Mouse (Mus musculus) liver, embryonic 12.5 days (tissue): Measurements from ENCODE around the gene Gabra3. TPM values are rescaled to one million over a fixed set of nuclear protein-coding genes. Genes with fewer than 3 reads are reported as not detected.

Source experiments
- ATAC-seq: fragments of 200-750 bp; cut with Nextera tagmentation; 2 replicates; pipeline ENCODE4 v1.8.0; 2017; ENCODE audit warnings: moderate number of reproducible peaks, mild to moderate bottlenecking, moderate library complexity
- H3K27ac ChIP-seq: fragments of 300-500 bp; sonication (generic); 2 replicates; pipeline ENCODE4 v1.5.1; 2016; ENCODE audit warnings: mild to moderate bottlenecking
- H3K27me3 ChIP-seq: fragments of 300-500 bp; sonication (generic); replicated peaks from 2 replicates; pipeline ENCODE4 v1.6.1; 2016; ENCODE audit warnings: mild to moderate bottlenecking, moderate library complexity
- H3K36me3 ChIP-seq: fragments of 300-500 bp; sonication (generic); 2 replicates; pipeline ENCODE4 v1.6.1; 2016; ENCODE audit warnings: mild to moderate bottlenecking, moderate library complexity
- H3K4me1 ChIP-seq: fragments of 300-500 bp; sonication (generic); 2 replicates; pipeline ENCODE4 v1.6.1; 2016
- H3K4me2 ChIP-seq: fragments of 300-500 bp; sonication (generic); 2 replicates; pipeline ENCODE4 v1.6.1; 2016; ENCODE audit warnings: mild to moderate bottlenecking, moderate library complexity
- H3K4me3 ChIP-seq: fragments of 300-500 bp; sonication (generic); 2 replicates; pipeline ENCODE4 v1.5.1; 2016; ENCODE audit warnings: mild to moderate bottlenecking, moderate library complexity
- H3K9ac ChIP-seq: fragments of 300-500 bp; sonication (generic); 2 replicates; pipeline ENCODE4 v1.6.1; 2016; ENCODE audit warnings: mild to moderate bottlenecking, moderate library complexity
- H3K9me3 ChIP-seq: fragments of 300-500 bp; sonication (generic); replicated peaks from 2 replicates; pipeline ENCODE4 v1.6.1; 2016; ENCODE audit warnings: mild to moderate bottlenecking, moderate library complexity
- WGBS: fragments of 180-500 bp; shearing (Covaris S2); methylation state at CpG from one replicate; pipeline ENCODE4 v1.1.7; 2016; ENCODE audit not compliant: insufficient replicate concordance; 5-methylcytosine and 5-hydroxymethylcytosine counted together
- microRNA counts: library from miRNA; unstranded; fragments of <30 nt; microRNA quantifications from one replicate; lab custom pipeline; 2017
- microRNA-seq: library from miRNA; unstranded; fragments of <30 nt; microRNA quantifications from one replicate; pipeline ENCODE4, GENCODE M21; 2017
- polyA plus RNA-seq: library from polyadenylated mRNA; unstranded; fragments of >200 nt; fragmentation: Nextera tagmentation; extraction: Ambion mirVana; gene quantifications from 2 replicates; pipeline ENCODE4 v1.2.1, GENCODE M21; 2016

Gabra3 gene
- polyA plus RNA-seq = 0.17 and 0.21 TPM in 2 replicates

- 2% methylated on average over 4 of the region's 4 CpGs for WGBS
- ATAC-seq = no peak
Measured at GRCm38 (mm10) chrX:72656230-72656898, at the start of gene Gabra3. TSS of gene Gabra3 (minus strand) at chrX:72656848.

GRCm38 (mm10) chrX:72655789-72656188 lies 859 bp downstream of the Gabra3 start:
- Histone ChIP-seq H3K4me2 (peak overlapping the region; percentile 15; the same call in 1 of the 2 replicates), H3K27me3 (peaks cover 10% of the 10 kb centered on the region), H3K4me1 (no peaks in the 10 kb centered on the region), H3K4me3 (no peak overlapping the region), H3K27ac (no peak overlapping the region), H3K9me3 (no peaks in the 10 kb centered on the region), H3K36me3 (no peaks in the 10 kb centered on the region), H3K9ac (no peak overlapping the region)
- ATAC-seq = no peak
- WGBS = 2% methylated on average over 11 of the region's 11 CpGs

More at GRCm38 (mm10) chrX:72656230-72656898, at the start of gene Gabra3:
- no peaks in the 10 kb centered on the region for H3K36me3 ChIP-seq
- no peak within 1 kb of the TSS for H3K27ac ChIP-seq
- no peaks in the 10 kb centered on the region for H3K9me3 ChIP-seq
- H3K27me3 ChIP-seq = peaks cover 10% of the 10 kb centered on the region
- no peak within 1 kb of the TSS for H3K9ac ChIP-seq
- no peak within 1 kb of the TSS for H3K4me3 ChIP-seq
- peak within 1 kb of the TSS; percentile 15; the same call in 1 of the 2 replicates for H3K4me2 ChIP-seq
- H3K4me1 ChIP-seq = no peaks in the 10 kb centered on the region

GRCm38 (mm10) chrX:72655381-72655780 lies 1.3 kb downstream of the Gabra3 start:
- no peaks in the 10 kb centered on the region for H3K36me3 ChIP-seq

DNA sequence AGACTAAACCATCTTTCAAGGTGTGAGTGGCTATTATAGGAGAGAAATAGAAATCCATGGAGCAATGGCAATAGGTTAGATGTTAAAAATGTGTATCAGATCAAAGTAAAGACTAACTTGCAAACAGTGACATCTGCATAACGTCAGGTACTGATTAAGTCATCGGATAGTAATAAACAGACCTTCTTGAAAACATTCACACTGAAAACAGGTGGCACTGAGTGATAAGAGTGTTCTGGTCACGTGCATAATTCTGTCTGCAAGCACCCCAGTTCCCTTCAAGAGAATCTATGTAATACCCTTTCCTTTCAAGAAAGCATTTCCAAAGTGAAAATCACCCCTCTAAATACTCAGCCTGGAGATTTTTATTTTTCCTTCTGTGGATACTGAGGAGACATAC lies 6.0 kb downstream of the Gabra3 start:
- Histone ChIP-seq H3K4me2 (no peak overlapping the region), H3K36me3 (no peaks in the 10 kb centered on the region), H3K9ac (no peak overlapping the region), H3K4me3 (no peak overlapping the region), H3K27ac (no peak overlapping the region), H3K9me3 (no peaks in the 10 kb centered on the region), H3K4me1 (no peaks in the 10 kb centered on the region), H3K27me3 (peaks cover 9% of the 10 kb centered on the region)
- ATAC-seq = peak; percentile 68
- WGBS = 27% methylated on average over 3 of the region's 3 CpGs

More at GRCm38 (mm10) chrX:72655381-72655780, 1.3 kb downstream of the Gabra3 start:
- Histone ChIP-seq H3K4me2 (0 out of 2 replicates have a peak overlapping the region, but pooled peaks have one; percentile 15), H3K27ac (no peak overlapping the region), H3K9me3 (no peaks in the 10 kb centered on the region), H3K4me1 (no peaks in the 10 kb centered on the region), H3K4me3 (no peak overlapping the region), H3K27me3 (peaks cover 10% of the 10 kb centered on the region), H3K9ac (no peak overlapping the region)
- ATAC-seq = no peak
- WGBS = 4% methylated on average over 5 of the region's 5 CpGs

DNA sequence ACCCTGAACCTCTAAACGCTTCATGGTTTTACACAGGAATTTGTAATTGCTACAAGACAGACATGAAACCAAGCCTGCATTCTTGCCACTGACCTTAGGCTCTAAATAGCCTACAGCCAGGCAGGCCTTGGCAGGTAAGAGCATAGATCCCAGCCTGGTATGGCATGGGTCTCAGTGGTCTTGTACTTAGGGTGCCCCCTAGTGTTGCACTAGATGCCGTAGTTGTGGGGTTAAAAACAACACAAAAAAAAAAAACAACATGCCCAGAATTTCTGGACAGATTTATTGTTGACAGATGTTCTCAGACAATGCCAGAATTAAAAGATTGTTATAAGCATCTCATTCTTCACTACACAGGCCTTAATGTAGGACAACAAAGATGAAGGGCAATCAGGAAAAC lies 12.0 kb downstream of the Gabra3 start:
- no peak overlapping the region for H3K27ac ChIP-seq
- H3K9me3 ChIP-seq = no peaks in the 10 kb centered on the region
- no peak overlapping the region for H3K4me2 ChIP-seq
- no peak overlapping the region for H3K4me3 ChIP-seq
- WGBS = 58% methylated on average over 2 of the region's 2 CpGs
- H3K4me1 ChIP-seq = no peaks in the 10 kb centered on the region
- ATAC-seq = no peak
- H3K9ac ChIP-seq = no peak overlapping the region
- no peaks in the 10 kb centered on the region for H3K36me3 ChIP-seq
- no peaks in the 10 kb centered on the region for H3K27me3 ChIP-seq

DNA sequence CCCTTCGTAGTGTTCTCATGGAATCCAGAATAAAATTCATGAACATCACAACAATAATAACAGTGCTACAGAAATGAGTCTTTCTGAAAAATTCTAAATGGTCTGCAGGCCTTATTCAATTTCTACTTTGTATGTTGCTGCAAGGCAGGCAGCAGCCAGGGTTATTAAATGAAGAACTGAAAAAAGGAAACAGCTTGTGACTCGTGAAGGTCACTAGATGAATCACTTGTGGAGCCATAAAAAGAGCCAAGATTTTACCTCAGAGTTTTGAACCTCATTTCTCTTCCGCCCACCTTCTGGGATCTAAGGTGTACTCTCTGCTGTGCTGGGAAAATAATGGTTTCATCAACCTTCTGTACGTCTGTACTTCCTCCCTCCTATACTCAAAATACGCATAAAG lies 159.4 kb downstream of the Gabra3 start:
- no peaks in the 10 kb centered on the region for H3K9me3 ChIP-seq
- H3K4me1 ChIP-seq = no peaks in the 10 kb centered on the region
- H3K9ac ChIP-seq = no peak overlapping the region
- H3K27me3 ChIP-seq = no peaks in the 10 kb centered on the region
- no peak overlapping the region for H3K4me3 ChIP-seq
- ATAC-seq = no peak
- H3K27ac ChIP-seq = no peak overlapping the region
- H3K4me2 ChIP-seq = no peak overlapping the region
- H3K36me3 ChIP-seq = no peaks in the 10 kb centered on the region
- 56% methylated on average over 5 of the region's 5 CpGs for WGBS

GRCm38 (mm10) chrX:72489806-72490205 lies 166.8 kb downstream of the Gabra3 start:
- H3K4me3 ChIP-seq = no peak overlapping the region

GRCm38 (mm10) chrX:72386758-72387157 lies 269.9 kb downstream of the Gabra3 start, which contains the start of gene Magea10:
TSS of gene Magea10 (minus strand) at chrX:72386858.
- ATAC-seq = no peak
- no peaks in the 10 kb centered on the region for H3K4me1 ChIP-seq
- 80% methylated on average over 6 of the region's 6 CpGs for WGBS
- H3K4me2 ChIP-seq = no peak within 1 kb of the TSS
- H3K9ac ChIP-seq = no peak within 1 kb of the TSS
- no peaks in the 10 kb centered on the region for H3K9me3 ChIP-seq
- H3K36me3 ChIP-seq = no peaks in the 10 kb centered on the region
- no peaks in the 10 kb centered on the region for H3K27me3 ChIP-seq
- no peak within 1 kb of the TSS for H3K4me3 ChIP-seq
- H3K27ac ChIP-seq = no peak within 1 kb of the TSS

More at GRCm38 (mm10) chrX:72489806-72490205, 166.8 kb downstream of the Gabra3 start:
- Histone ChIP-seq H3K27me3 (no peaks in the 10 kb centered on the region), H3K4me1 (no peaks in the 10 kb centered on the region), H3K9me3 (no peaks in the 10 kb centered on the region), H3K27ac (no peak overlapping the region), H3K36me3 (no peaks in the 10 kb centered on the region), H3K4me2 (no peak overlapping the region), H3K9ac (no peak overlapping the region)
- ATAC-seq = no peak
- WGBS = 80% methylated on average over 2 of the region's 2 CpGs

MicroRNAs within 50 kb of the gene (microRNA counts, 519-probe panel; counts per million panel counts)
- microRNA mmu-miR-105 (lab: Ali Mortazavi, UCI) (582 counts per million, percentile 70 among the panel's probes with 10 or more counts), microRNA mmu-miR-767 (lab: Ali Mortazavi, UCI) (582 counts per million, percentile 70 among the panel's probes with 10 or more counts)

Small RNA genes lying within 50 kb of the gene (microRNA-seq; reads per million reads assigned to microRNA genes)
- not detected for gene Mir105
- gene Mir767 = not detected

Other genes with a start within 250 kb of the Gabra3 start
- not detected in 2 replicates for gene Gabrq, start 168.3 kb upstream of the Gabra3 start, polyA plus RNA-seq